29 mouse cellular contexts compared by ENCODE assay signal in genomic region chr7:131337502-131338068, GRCm38 (mm10). TPM values are rescaled to one million over a fixed set of nuclear protein-coding genes. Genes with fewer than 3 reads are reported as not detected.
DNase-seq lines count a peak whose midpoint lies in the region; ATAC-seq and TF ChIP-seq lines count a peak whose summit lies in the region.
"Had no signal": no experiment of that assay in that cellular context is flagged by ENCODE, and none has a peak within 500 bp of the region (broad histone marks: within the 10 kb centered on the region; RNA-seq: fewer than 3 reads in every experiment).

No protein-coding gene starts in this region.

- whole genome bisulfite sequencing in forebrain, embryonic 12.5 days = 32% methylated on average over 8 of the region's 8 CpGs
- WGBS in forebrain, postnatal 0 days = 22% methylated on average over 8 of the region's 8 CpGs
- 18% methylated on average over 8 of the region's 8 CpGs for WGBS in lung, embryonic 16.5 days
- WGBS in midbrain, embryonic 14.5 days = 42% methylated on average over 8 of the region's 8 CpGs
- WGBS in neural tube, embryonic 15.5 days = 34% methylated on average over 8 of the region's 8 CpGs

- no peak overlapping the region for H3K9ac ChIP-seq in forebrain, embryonic 12.5 days
- no peak overlapping the region for H3K9ac ChIP-seq in forebrain, postnatal 0 days
- no peak overlapping the region for H3K9ac ChIP-seq in lung, embryonic 16.5 days (ENCODE audit: low read length)
- no peak overlapping the region for H3K9ac ChIP-seq in midbrain, embryonic 14.5 days (replicated peaks; ENCODE audit: low read length)
- H3K9ac ChIP-seq in neural tube, embryonic 15.5 days (replicated peaks) = no peak overlapping the region
- H3K9ac ChIP-seq: embryonic facial prominence, embryonic 13.5 days; heart, embryonic 13.5 days; kidney, embryonic 15.5 days; limb, embryonic 15.5 days had no signal

- H3K36me3 ChIP-seq in forebrain, embryonic 12.5 days (replicated peaks) = peaks cover 25% of the 10 kb centered on the region
- peaks cover 24% of the 10 kb centered on the region for H3K36me3 ChIP-seq in forebrain, postnatal 0 days (ENCODE audit: insufficient read depth)
- peaks cover 9% of the 10 kb centered on the region; the same call in 1 of the 2 replicates for H3K36me3 ChIP-seq in lung, embryonic 16.5 days (ENCODE audit: control insufficient read depth, insufficient read depth, low read length)
- H3K36me3 ChIP-seq in midbrain, embryonic 14.5 days (ENCODE audit: control insufficient read depth, insufficient read depth, low read length) = peaks cover 28% of the 10 kb centered on the region
- peaks cover 18% of the 10 kb centered on the region for H3K36me3 ChIP-seq in neural tube, embryonic 15.5 days

- no peak for TF ChIP-seq CTCF in forebrain, postnatal 0 days (IDR thresholded peaks at IDR 0.05; ENCODE audit: low read depth)

- DNase-seq in forebrain, postnatal 0 days = no peak
- DNase-seq in lung, postnatal 36 days = no peak
- DNase-seq in ZHBTc4 (ENCODE audit: low read depth, low spot score) = peak; percentile 28
- peak; percentile 33 for DNase-seq in midbrain, embryonic 14.5 days
- DNase-seq in thymus, postnatal 4 days = no peak
- DNase-seq: adrenal gland, postnatal 10 days; cerebellum, adult 2 months; heart, postnatal 4 days; retina, postnatal 1 day; thymus, postnatal 14 days had no signal

- peak overlapping the region; percentile 46 for H3K27ac ChIP-seq in forebrain, embryonic 12.5 days
- no peak overlapping the region for H3K27ac ChIP-seq in forebrain, postnatal 0 days (ENCODE audit: low read depth, low read length)
- H3K27ac ChIP-seq in lung, embryonic 16.5 days (ENCODE audit: low read length) = peak overlapping the region; percentile 63
- no peak overlapping the region for H3K27ac ChIP-seq in midbrain, embryonic 14.5 days (replicated peaks; ENCODE audit: low read depth, low read length)
- no peak overlapping the region for H3K27ac ChIP-seq in neural tube, embryonic 15.5 days (replicated peaks)
- H3K27ac ChIP-seq: embryonic facial prominence, embryonic 13.5 days; heart, embryonic 13.5 days; kidney, embryonic 15.5 days; limb, embryonic 15.5 days had no signal

- ATAC-seq in forebrain, embryonic 12.5 days (ENCODE audit: low FRiP score) = peak; percentile 39; the same call in 1 of the 2 replicates
- ATAC-seq in forebrain, postnatal 0 days = no peak
- ATAC-seq in lung, embryonic 16.5 days (ENCODE audit: low read depth) = peak; percentile 56; the same call in 1 of the 2 replicates
- no peak for ATAC-seq in midbrain, embryonic 14.5 days (ENCODE audit: low FRiP score, low TSS enrichment)
- no peak for ATAC-seq in neural tube, embryonic 15.5 days (ENCODE audit: low FRiP score)
- ATAC-seq: intestine, embryonic 16.5 days had no signal

- no peaks in the 10 kb centered on the region for H3K9me3 ChIP-seq in forebrain, embryonic 12.5 days
- H3K9me3 ChIP-seq in forebrain, postnatal 0 days (ENCODE audit: low read length) = no peaks in the 10 kb centered on the region
- H3K9me3 ChIP-seq in lung, embryonic 16.5 days (ENCODE audit: control insufficient read depth, low read length) = no peaks in the 10 kb centered on the region
- no peaks in the 10 kb centered on the region for H3K9me3 ChIP-seq in midbrain, embryonic 14.5 days (ENCODE audit: control insufficient read depth, low read length)
- H3K9me3 ChIP-seq in neural tube, embryonic 15.5 days (replicated peaks) = no peaks in the 10 kb centered on the region
- H3K9me3 ChIP-seq: embryonic facial prominence, embryonic 13.5 days; heart, embryonic 13.5 days; kidney, embryonic 15.5 days; limb, embryonic 15.5 days had no signal

- H3K4me3 ChIP-seq in forebrain, embryonic 12.5 days (replicated peaks) = no peak overlapping the region
- no peak overlapping the region for H3K4me3 ChIP-seq in forebrain, postnatal 0 days (ENCODE audit: low read depth, low read length)
- H3K4me3 ChIP-seq in lung, embryonic 16.5 days (ENCODE audit: low read length) = no peak overlapping the region
- no peak overlapping the region for H3K4me3 ChIP-seq in midbrain, embryonic 14.5 days (replicated peaks; ENCODE audit: low read depth, low read length)
- H3K4me3 ChIP-seq in neural tube, embryonic 15.5 days (replicated peaks) = no peak overlapping the region
- H3K4me3 ChIP-seq: embryonic facial prominence, embryonic 13.5 days; heart, embryonic 13.5 days; kidney, embryonic 15.5 days; limb, embryonic 15.5 days; myocyte had no signal

- peak overlapping the region; percentile 6; the same call in 1 of the 2 replicates for H3K4me2 ChIP-seq in forebrain, embryonic 12.5 days
- no peak overlapping the region for H3K4me2 ChIP-seq in forebrain, postnatal 0 days (ENCODE audit: low read depth)
- H3K4me2 ChIP-seq in lung, embryonic 16.5 days (ENCODE audit: low read depth, low read length) = no peak overlapping the region
- no peak overlapping the region for H3K4me2 ChIP-seq in midbrain, embryonic 14.5 days (ENCODE audit: low read length)
- no peak overlapping the region for H3K4me2 ChIP-seq in neural tube, embryonic 15.5 days
- H3K4me2 ChIP-seq: embryonic facial prominence, embryonic 13.5 days; heart, embryonic 13.5 days; kidney, embryonic 15.5 days; limb, embryonic 15.5 days had no signal

- no peaks in the 10 kb centered on the region for H3K27me3 ChIP-seq in forebrain, embryonic 12.5 days
- H3K27me3 ChIP-seq in forebrain, postnatal 0 days (ENCODE audit: insufficient read depth, low read length) = no peaks in the 10 kb centered on the region
- H3K27me3 ChIP-seq in lung, embryonic 16.5 days (ENCODE audit: control insufficient read depth, insufficient read depth, low read depth, low read length) = no peaks in the 10 kb centered on the region
- H3K27me3 ChIP-seq in midbrain, embryonic 14.5 days (ENCODE audit: control insufficient read depth, insufficient read depth, low read length) = no peaks in the 10 kb centered on the region
- H3K27me3 ChIP-seq in neural tube, embryonic 15.5 days (replicated peaks) = no peaks in the 10 kb centered on the region
- H3K27me3 ChIP-seq: embryonic facial prominence, embryonic 13.5 days; heart, embryonic 13.5 days; kidney, embryonic 15.5 days; limb, embryonic 15.5 days had no signal

- peaks cover 14% of the 10 kb centered on the region for H3K4me1 ChIP-seq in forebrain, embryonic 12.5 days
- no peaks in the 10 kb centered on the region for H3K4me1 ChIP-seq in forebrain, postnatal 0 days (ENCODE audit: insufficient read depth)
- H3K4me1 ChIP-seq in lung, embryonic 16.5 days (replicated peaks; ENCODE audit: control insufficient read depth, insufficient read depth, low read length) = peaks cover 7% of the 10 kb centered on the region; the same call in 1 of the 2 replicates
- H3K4me1 ChIP-seq in midbrain, embryonic 14.5 days (ENCODE audit: control insufficient read depth, insufficient read depth, low read length) = peaks cover 3% of the 10 kb centered on the region; the same call in 1 of the 2 replicates
- no peaks in the 10 kb centered on the region for H3K4me1 ChIP-seq in neural tube, embryonic 15.5 days
- H3K4me1 ChIP-seq: embryonic facial prominence, embryonic 13.5 days; heart, embryonic 13.5 days; kidney, embryonic 15.5 days; limb, embryonic 15.5 days had no signal

RNA-seq across cellular contexts. Expression of gene Fam24a, which starts 3.9 kb away (rescaled TPM):
- polyA plus RNA-seq in forebrain, embryonic 12.5 days (2016; fragmentation: Nextera tagmentation; extraction: Ambion mirVana) = not detected in 2 replicates
- not detected in 2 replicates for total RNA-seq in forebrain, postnatal 0 days (2014; rRNA removed)
- polyA plus RNA-seq in forebrain, postnatal 0 days (2015; fragmentation: Nextera tagmentation; extraction: Ambion mirVana) = not detected in 2 replicates
- polyA plus RNA-seq in lung, embryonic 16.5 days (2015; fragmentation: Nextera tagmentation; extraction: Ambion mirVana) = not detected in 2 replicates
- 0.42 TPM in 1 of 2 replicates, not detected in the other for polyA plus RNA-seq in midbrain, embryonic 14.5 days (2014; fragmentation: Nextera tagmentation; extraction: Ambion mirVana)
- not detected in 2 replicates for polyA plus RNA-seq in neural tube, embryonic 15.5 days (2015; fragmentation: Nextera tagmentation; extraction: Ambion mirVana)
- total RNA-seq: adrenal gland, postnatal 10 days; common myeloid progenitor, adult 5-6 weeks; gastrocnemius, adult 18-20 months; granulocyte monocyte progenitor cell, adult 5-6 weeks; heart, postnatal 4 days; layer of hippocampus, postnatal 14 days; left cerebral cortex, postnatal 25 days; megakaryocyte, adult 5-6 weeks; neutrophil, adult 5-6 weeks had no signal
- polyA plus RNA-seq: cerebellum, adult 2 months; embryonic facial prominence, embryonic 13.5 days; heart, embryonic 13.5 days; intestine, embryonic 16.5 days; kidney, embryonic 15.5 days; large intestine, adult 2 months; limb, embryonic 15.5 days; liver, embryonic 16.5 days; myocyte; small intestine, adult 2 months had no signal

RNA-seq across cellular contexts. Expression of gene Fam24b, which starts 8.3 kb away (rescaled TPM):
- polyA plus RNA-seq in forebrain, embryonic 12.5 days (2016; fragmentation: Nextera tagmentation; extraction: Ambion mirVana) = not detected in 2 replicates
- not detected in 2 replicates for total RNA-seq in forebrain, postnatal 0 days (2014; rRNA removed)
- not detected in 2 replicates for polyA plus RNA-seq in forebrain, postnatal 0 days (2015; fragmentation: Nextera tagmentation; extraction: Ambion mirVana)
- polyA plus RNA-seq in lung, embryonic 16.5 days (2015; fragmentation: Nextera tagmentation; extraction: Ambion mirVana) = 0.35 TPM in 1 of 2 replicates, not detected in the other
- not detected in 2 replicates for polyA plus RNA-seq in midbrain, embryonic 14.5 days (2014; fragmentation: Nextera tagmentation; extraction: Ambion mirVana)
- polyA plus RNA-seq in neural tube, embryonic 15.5 days (2015; fragmentation: Nextera tagmentation; extraction: Ambion mirVana) = not detected in 2 replicates
- total RNA-seq: adrenal gland, postnatal 10 days; common myeloid progenitor, adult 5-6 weeks; gastrocnemius, adult 18-20 months; granulocyte monocyte progenitor cell, adult 5-6 weeks; heart, postnatal 4 days; layer of hippocampus, postnatal 14 days; left cerebral cortex, postnatal 25 days; megakaryocyte, adult 5-6 weeks; neutrophil, adult 5-6 weeks had no signal
- polyA plus RNA-seq: embryonic facial prominence, embryonic 13.5 days; heart, embryonic 13.5 days; intestine, embryonic 16.5 days; kidney, embryonic 15.5 days; large intestine, adult 2 months; limb, embryonic 15.5 days; liver, embryonic 16.5 days; myocyte; small intestine, adult 2 months had no signal

RNA-seq across cellular contexts. Expression of gene Cuzd1, which starts 15.5 kb away (rescaled TPM):
- polyA plus RNA-seq in forebrain, embryonic 12.5 days (2016; fragmentation: Nextera tagmentation; extraction: Ambion mirVana) = not detected in 2 replicates
- 0.76 TPM in 1 of 2 replicates, not detected in the other for total RNA-seq in forebrain, postnatal 0 days (2014; rRNA removed)
- polyA plus RNA-seq in forebrain, postnatal 0 days (2015; fragmentation: Nextera tagmentation; extraction: Ambion mirVana) = 0.13 and 0.16 TPM in 2 replicates
- polyA plus RNA-seq in lung, embryonic 16.5 days (2015; fragmentation: Nextera tagmentation; extraction: Ambion mirVana) = not detected in 2 replicates
- not detected in 2 replicates for polyA plus RNA-seq in midbrain, embryonic 14.5 days (2014; fragmentation: Nextera tagmentation; extraction: Ambion mirVana)
- 0.13 TPM in 1 of 2 replicates, not detected in the other for polyA plus RNA-seq in neural tube, embryonic 15.5 days (2015; fragmentation: Nextera tagmentation; extraction: Ambion mirVana)
- total RNA-seq: adrenal gland, postnatal 10 days; common myeloid progenitor, adult 5-6 weeks; granulocyte monocyte progenitor cell, adult 5-6 weeks; megakaryocyte, adult 5-6 weeks; neutrophil, adult 5-6 weeks had no signal
- polyA plus RNA-seq: embryonic facial prominence, embryonic 13.5 days; kidney, embryonic 15.5 days; liver, embryonic 16.5 days; myocyte had no signal

RNA-seq across cellular contexts. Expression of gene 2310057M21Rik, which starts 25.0 kb away (rescaled TPM):
- polyA plus RNA-seq in forebrain, embryonic 12.5 days (2016; fragmentation: Nextera tagmentation; extraction: Ambion mirVana) = 17.3 and 20.8 TPM in 2 replicates
- total RNA-seq in forebrain, postnatal 0 days (2014; rRNA removed) = 7.6 and 21.7 TPM in 2 replicates
- polyA plus RNA-seq in forebrain, postnatal 0 days (2015; fragmentation: Nextera tagmentation; extraction: Ambion mirVana) = 16.2 and 22.3 TPM in 2 replicates
- 19.6 and 21.3 TPM in 2 replicates for polyA plus RNA-seq in lung, embryonic 16.5 days (2015; fragmentation: Nextera tagmentation; extraction: Ambion mirVana)
- 28.8 and 28.9 TPM in 2 replicates for polyA plus RNA-seq in midbrain, embryonic 14.5 days (2014; fragmentation: Nextera tagmentation; extraction: Ambion mirVana)
- 29.0 and 31.1 TPM in 2 replicates for polyA plus RNA-seq in neural tube, embryonic 15.5 days (2015; fragmentation: Nextera tagmentation; extraction: Ambion mirVana)

RNA-seq across cellular contexts. Expression of gene Pstk, which starts 33.4 kb away (rescaled TPM):
- 49.7 and 51.5 TPM in 2 replicates for polyA plus RNA-seq in forebrain, embryonic 12.5 days (2016; fragmentation: Nextera tagmentation; extraction: Ambion mirVana)
- 22.6 and 36.3 TPM in 2 replicates for total RNA-seq in forebrain, postnatal 0 days (2014; rRNA removed)
- polyA plus RNA-seq in forebrain, postnatal 0 days (2015; fragmentation: Nextera tagmentation; extraction: Ambion mirVana) = 36.4 and 39.8 TPM in 2 replicates
- polyA plus RNA-seq in lung, embryonic 16.5 days (2015; fragmentation: Nextera tagmentation; extraction: Ambion mirVana) = 57.8 and 61.4 TPM in 2 replicates
- polyA plus RNA-seq in midbrain, embryonic 14.5 days (2014; fragmentation: Nextera tagmentation; extraction: Ambion mirVana) = 42.8 and 46.3 TPM in 2 replicates
- polyA plus RNA-seq in neural tube, embryonic 15.5 days (2015; fragmentation: Nextera tagmentation; extraction: Ambion mirVana) = 56.3 and 57.6 TPM in 2 replicates

Comparison
In these comparisons a context has a peak if more than half of its experiments do, and no peak if none do; other contexts are left out.
1. ATAC-seq: peak in forebrain, embryonic 12.5 days (single experiment) and lung, embryonic 16.5 days (single experiment); none in forebrain, postnatal 0 days (single experiment), midbrain, embryonic 14.5 days (single experiment) and neural tube, embryonic 15.5 days (single experiment).
2. H3K27ac ChIP-seq: peak in forebrain, embryonic 12.5 days (single experiment) and lung, embryonic 16.5 days (single experiment); none in forebrain, postnatal 0 days (single experiment), midbrain, embryonic 14.5 days (single experiment) and neural tube, embryonic 15.5 days (single experiment).
3. DNase-seq: peak in ZHBTc4 (single experiment) and midbrain, embryonic 14.5 days (single experiment); none in forebrain, postnatal 0 days (single experiment), lung, postnatal 36 days (single experiment) and thymus, postnatal 4 days (single experiment).